Mouse (Mus musculus): ENCODE results near the gene Capn12. TPM values are rescaled to one million over a fixed set of nuclear protein-coding genes. Genes with fewer than 3 reads are reported as not detected.
A peak's percentile ranks its signal among the peaks of the same experiment; 100 is the strongest.

Capn12 gene
- total and polyA plus RNA-seq, 2 experiments = 0.04 TPM; not detected in 1

GRCm38 (mm10) chr7:28918540-28918939 lies 37.3 kb downstream of the Capn12 start:
- H3K4me3 ChIP-seq (ENCODE audit: insufficient read depth, low read depth, low read length) = no peak overlapping the region
- WGBS = 32% methylated on average over 8 of the region's 8 CpGs
- peaks cover 30% of the 10 kb centered on the region for H3K79me2 ChIP-seq (ENCODE audit: control insufficient read depth, insufficient read depth, low read length)
- no peak overlapping the region for H3K9ac ChIP-seq (ENCODE audit: low read depth, low read length)
- peaks cover 54% of the 10 kb centered on the region for H3K4me1 ChIP-seq (ENCODE audit: control insufficient read depth, insufficient read depth, low read length)
- H3K27me3 ChIP-seq (ENCODE audit: control insufficient read depth, insufficient read depth, low read length) = no peaks in the 10 kb centered on the region
- DNase-seq (ENCODE audit: extremely low read depth, low read depth, low spot score) = no peak
- no peak for TF ChIP-seq POLR2A (IDR thresholded peaks at IDR 0.05; ENCODE audit: extremely low read depth, insufficient read depth, low read length)
- TF ChIP-seq CTCF (IDR thresholded peaks at IDR 0.05; ENCODE audit: low read depth, low read length) = no peak
- peak overlapping the region; percentile 73 for H3K27ac ChIP-seq (replicated peaks; ENCODE audit: insufficient read depth, low read depth, low read length)
- peaks cover 28% of the 10 kb centered on the region for H3K36me3 ChIP-seq (ENCODE audit: control insufficient read depth, insufficient read depth, low read length)

- Histone ChIP-seq H3K27ac (replicated peaks; ENCODE audit: insufficient read depth, low read depth, low read length) (peak overlapping the region; percentile 73), H3K4me1 (ENCODE audit: control insufficient read depth, insufficient read depth, low read length) (peaks cover 65% of the 10 kb centered on the region), H3K79me2 (ENCODE audit: control insufficient read depth, insufficient read depth, low read length) (peaks cover 37% of the 10 kb centered on the region), H3K9ac (ENCODE audit: low read depth, low read length) (no peak overlapping the region), H3K27me3 (ENCODE audit: control insufficient read depth, insufficient read depth, low read length) (no peaks in the 10 kb centered on the region), H3K4me3 (ENCODE audit: insufficient read depth, low read depth, low read length) (no peak overlapping the region), H3K36me3 (ENCODE audit: control insufficient read depth, insufficient read depth, low read length) (peaks cover 18% of the 10 kb centered on the region)
- 26% methylated on average over 6 of the region's 6 CpGs for WGBS
- DNase-seq (ENCODE audit: extremely low read depth, low read depth, low spot score) = peak; percentile 49
- TF ChIP-seq CTCF (IDR thresholded peaks at IDR 0.05; ENCODE audit: low read depth, low read length) = no peak
- no peak for TF ChIP-seq POLR2A (IDR thresholded peaks at IDR 0.05; ENCODE audit: extremely low read depth, insufficient read depth, low read length)
These were observed 38.6 kb downstream of the Capn12 start for GRCm38 (mm10) chr7:28919815-28920214.

- TF ChIP-seq POLR2A (IDR thresholded peaks at IDR 0.05; ENCODE audit: extremely low read depth, insufficient read depth, low read length) = no peak
- no peak for TF ChIP-seq CTCF (IDR thresholded peaks at IDR 0.05; ENCODE audit: low read depth, low read length)
- H3K36me3 ChIP-seq (ENCODE audit: control insufficient read depth, insufficient read depth, low read length) = peaks cover 5% of the 10 kb centered on the region
- 84% methylated on average over 3 of the region's 3 CpGs for WGBS
These were observed 40.0 kb downstream of the Capn12 start for GRCm38 (mm10) chr7:28921178-28921577.

GRCm38 (mm10) chr7:28921722-28922465 lies 40.7 kb downstream of the Capn12 start:
- H3K27me3 ChIP-seq (ENCODE audit: control insufficient read depth, insufficient read depth, low read length) = no peaks in the 10 kb centered on the region
- H3K9ac ChIP-seq (ENCODE audit: low read depth, low read length) = no peak overlapping the region
- 56% methylated on average over 8 of the region's 8 CpGs for whole genome bisulfite sequencing
- DNase-seq (ENCODE audit: extremely low read depth, low read depth, low spot score) = peak; percentile 47
- TF ChIP-seq POLR2A (IDR thresholded peaks at IDR 0.05; ENCODE audit: extremely low read depth, insufficient read depth, low read length) (no peak), CTCF (IDR thresholded peaks at IDR 0.05; ENCODE audit: low read depth, low read length) (no peak)
- H3K36me3 ChIP-seq (ENCODE audit: control insufficient read depth, insufficient read depth, low read length) = peaks cover 2% of the 10 kb centered on the region; the same call in 1 of the 2 replicates
- peak overlapping the region; percentile 16 for H3K27ac ChIP-seq (replicated peaks; ENCODE audit: insufficient read depth, low read depth, low read length)
- H3K79me2 ChIP-seq (ENCODE audit: control insufficient read depth, insufficient read depth, low read length) = peaks cover 37% of the 10 kb centered on the region
- peaks cover 77% of the 10 kb centered on the region for H3K4me1 ChIP-seq (ENCODE audit: control insufficient read depth, insufficient read depth, low read length)
- no peak overlapping the region for H3K4me3 ChIP-seq (ENCODE audit: insufficient read depth, low read depth, low read length)

More at GRCm38 (mm10) chr7:28921178-28921577, 40.0 kb downstream of the Capn12 start:
- Histone ChIP-seq H3K27me3 (ENCODE audit: control insufficient read depth, insufficient read depth, low read length) (no peaks in the 10 kb centered on the region), H3K27ac (replicated peaks; ENCODE audit: insufficient read depth, low read depth, low read length) (no peak overlapping the region), H3K4me3 (ENCODE audit: insufficient read depth, low read depth, low read length) (no peak overlapping the region), H3K9ac (ENCODE audit: low read depth, low read length) (no peak overlapping the region), H3K4me1 (ENCODE audit: control insufficient read depth, insufficient read depth, low read length) (peaks cover 73% of the 10 kb centered on the region), H3K79me2 (ENCODE audit: control insufficient read depth, insufficient read depth, low read length) (peaks cover 37% of the 10 kb centered on the region)
- no peak for DNase-seq (ENCODE audit: extremely low read depth, low read depth, low spot score)

GRCm38 (mm10) chr7:28922606-28923005 lies 41.4 kb downstream of the Capn12 start:
- no peak for DNase-seq (ENCODE audit: extremely low read depth, low read depth, low spot score)
- peaks cover 72% of the 10 kb centered on the region for H3K4me1 ChIP-seq (ENCODE audit: control insufficient read depth, insufficient read depth, low read length)
- H3K27ac ChIP-seq (replicated peaks; ENCODE audit: insufficient read depth, low read depth, low read length) = peak overlapping the region; percentile 16
- no peak overlapping the region for H3K9ac ChIP-seq (ENCODE audit: low read depth, low read length)
- 80% methylated on average over 4 of the region's 4 CpGs for WGBS
- no peak overlapping the region for H3K4me3 ChIP-seq (ENCODE audit: insufficient read depth, low read depth, low read length)
- TF ChIP-seq POLR2A (IDR thresholded peaks at IDR 0.05; ENCODE audit: extremely low read depth, insufficient read depth, low read length) (no peak), CTCF (IDR thresholded peaks at IDR 0.05; ENCODE audit: low read depth, low read length) (no peak)
- no peaks in the 10 kb centered on the region for H3K27me3 ChIP-seq (ENCODE audit: control insufficient read depth, insufficient read depth, low read length)
- H3K36me3 ChIP-seq (ENCODE audit: control insufficient read depth, insufficient read depth, low read length) = 0 out of 2 replicates have a peak, but pooled peaks cover 2% of the 10 kb centered on the region
- H3K79me2 ChIP-seq (ENCODE audit: control insufficient read depth, insufficient read depth, low read length) = peaks cover 37% of the 10 kb centered on the region

- WGBS = 3% methylated on average over 4 of the region's 4 CpGs
- H3K4me3 ChIP-seq (ENCODE audit: insufficient read depth, low read depth, low read length) = no peak overlapping the region
- peak overlapping the region; percentile 93 for H3K27ac ChIP-seq (replicated peaks; ENCODE audit: insufficient read depth, low read depth, low read length)
- H3K79me2 ChIP-seq (ENCODE audit: control insufficient read depth, insufficient read depth, low read length) = peaks cover 39% of the 10 kb centered on the region
- DNase-seq (ENCODE audit: extremely low read depth, low read depth, low spot score) = peak; percentile 91
- H3K4me1 ChIP-seq (ENCODE audit: control insufficient read depth, insufficient read depth, low read length) = peaks cover 59% of the 10 kb centered on the region
- 0 out of 2 replicates have a peak, but pooled peaks cover under 1% of the 10 kb centered on the region for H3K36me3 ChIP-seq (ENCODE audit: control insufficient read depth, insufficient read depth, low read length)
- H3K27me3 ChIP-seq (ENCODE audit: control insufficient read depth, insufficient read depth, low read length) = no peaks in the 10 kb centered on the region
- TF ChIP-seq POLR2A (IDR thresholded peaks at IDR 0.05; ENCODE audit: extremely low read depth, insufficient read depth, low read length) (no peak), CTCF (IDR thresholded peaks at IDR 0.05; ENCODE audit: low read depth, low read length) (no peak)
- H3K9ac ChIP-seq (ENCODE audit: low read depth, low read length) = 0 out of 2 replicates have a peak overlapping the region, but pooled peaks have one; percentile 1
These were observed 42.7 kb downstream of the Capn12 start for GRCm38 (mm10) chr7:28923865-28924291.

Measured in liver, adult 2 months (tissue).